ENCODE assay signal across 26 mouse cellular contexts in genomic region chr10:101490418-101491055, GRCm38 (mm10).
A peak's percentile ranks its signal among the peaks of the same experiment; 100 is the strongest.
DNase-seq lines count a peak whose midpoint lies in the region; ATAC-seq and TF ChIP-seq lines count a peak whose summit lies in the region.
"Had no signal": no experiment of that assay in that cellular context is flagged by ENCODE, and none has a peak within 500 bp of the region (broad histone marks: within the 10 kb centered on the region; RNA-seq: fewer than 3 reads in every experiment).

No protein-coding gene starts in this region.

- no peak for TF ChIP-seq CTCF in intestine, postnatal 0 days (IDR thresholded peaks at IDR 0.05; ENCODE audit: low read depth)
- no peak for TF ChIP-seq CTCF in lung, embryonic 14.5 days (IDR thresholded peaks at IDR 0.05; ENCODE audit: low read depth)
- TF ChIP-seq CTCF in lung, adult 2 months (IDR thresholded peaks at IDR 0.05; ENCODE audit: insufficient read depth, low read length): no peak
- no peak for TF ChIP-seq CTCF in liver, embryonic 14.5 days (IDR thresholded peaks at IDR 0.05; ENCODE audit: low read depth)
- TF ChIP-seq CTCF in stomach, postnatal 0 days (IDR thresholded peaks at IDR 0.05; ENCODE audit: low read depth): no peak

- no peak overlapping the region for H3K9ac ChIP-seq in intestine, embryonic 15.5 days
- H3K9ac ChIP-seq in intestine, postnatal 0 days (ENCODE audit: low read depth, low read length): no peak overlapping the region
- H3K9ac ChIP-seq in lung, embryonic 14.5 days: no peak overlapping the region
- no peak overlapping the region for H3K9ac ChIP-seq in liver, embryonic 14.5 days (replicated peaks)
- H3K9ac ChIP-seq in stomach, postnatal 0 days (ENCODE audit: low read length): no peak overlapping the region
- H3K9ac ChIP-seq in forebrain, embryonic 15.5 days (replicated peaks): no peak overlapping the region
- H3K9ac ChIP-seq in hindbrain, embryonic 14.5 days: no peak overlapping the region
- H3K9ac ChIP-seq: embryonic facial prominence, embryonic 15.5 days; forebrain, embryonic 13.5 days; heart, embryonic 12.5 days; hindbrain, embryonic 15.5 days; lung, embryonic 15.5 days had no signal

- H3K4me1 ChIP-seq in intestine, embryonic 15.5 days (replicated peaks): no peaks in the 10 kb centered on the region
- no peaks in the 10 kb centered on the region for H3K4me1 ChIP-seq in intestine, postnatal 0 days (replicated peaks; ENCODE audit: control insufficient read depth, insufficient read depth, low read length)
- H3K4me1 ChIP-seq in lung, embryonic 14.5 days (ENCODE audit: insufficient read depth): no peaks in the 10 kb centered on the region
- H3K4me1 ChIP-seq in lung, adult 2 months (ENCODE audit: control insufficient read depth, insufficient read depth, low read length): no peaks in the 10 kb centered on the region
- no peaks in the 10 kb centered on the region for H3K4me1 ChIP-seq in liver, embryonic 14.5 days (replicated peaks; ENCODE audit: control insufficient read depth in 2 of 2, insufficient read depth in 2 of 2, low read length in 1 of 2)
- H3K4me1 ChIP-seq in stomach, postnatal 0 days (replicated peaks; ENCODE audit: control insufficient read depth, insufficient read depth): no peaks in the 10 kb centered on the region
- no peaks in the 10 kb centered on the region; the same call in 1 of the 2 replicates for H3K4me1 ChIP-seq in forebrain, embryonic 15.5 days
- no peaks in the 10 kb centered on the region for H3K4me1 ChIP-seq in hindbrain, embryonic 14.5 days (replicated peaks; ENCODE audit: control insufficient read depth, insufficient read depth, low read length)
- H3K4me1 ChIP-seq: embryonic facial prominence, embryonic 15.5 days; forebrain, embryonic 13.5 days; heart, embryonic 12.5 days; hindbrain, embryonic 15.5 days; lung, embryonic 15.5 days had no signal

- peak; percentile 59; the same call in 1 of the 2 replicates for ATAC-seq in intestine, embryonic 15.5 days
- no peak for ATAC-seq in intestine, postnatal 0 days
- peak; percentile 31; the same call in 1 of the 2 replicates for ATAC-seq in lung, embryonic 14.5 days (ENCODE audit: insufficient read depth)
- ATAC-seq in liver, embryonic 14.5 days (ENCODE audit: insufficient read depth): peak; percentile 50
- ATAC-seq in stomach, postnatal 0 days (ENCODE audit: low FRiP score, low TSS enrichment): peak; percentile 57; the same call in 1 of the 2 replicates
- no peak for ATAC-seq in forebrain, embryonic 15.5 days (replicated peaks)
- no peak for ATAC-seq in hindbrain, embryonic 14.5 days (ENCODE audit: low FRiP score)
- ATAC-seq: forebrain, embryonic 13.5 days; inflammation-experienced regulatory T-cells, adult 6 months; midbrain, embryonic 16.5 days had no signal

- peak; percentile 4 for DNase-seq in lung, embryonic 14.5 days
- no peak for DNase-seq in lung, adult 2 months
- DNase-seq in liver, embryonic 14.5 days (ENCODE audit: low read depth in 3 of 3, low spot score in 3 of 3): peak in 2 of 3 experiments; percentile 5 to 6
- DNase-seq in stomach, postnatal 0 days (ENCODE audit: low spot score): peak; percentile 16
- DNase-seq in hindbrain, embryonic 14.5 days (ENCODE audit: low spot score): no peak
- DNase-seq: adrenal gland, postnatal 14 days; cerebellum, adult 18-20 months; cerebellum, postnatal 10 days; gastrocnemius, postnatal 25 days; heart, adult 18-20 months; kidney, postnatal 14 days; layer of hippocampus, postnatal 36 days; right cerebral cortex, postnatal 25 days; thymus, adult 2 months; thymus, postnatal 36 days had no signal

- no peak for TF ChIP-seq EP300 in liver, embryonic 14.5 days (IDR thresholded peaks at IDR 0.05; ENCODE audit: low read depth)
- no peak for TF ChIP-seq EP300 in stomach, postnatal 0 days (optimal IDR thresholded peaks at IDR 0.05)

- WGBS in intestine, embryonic 15.5 days: 41% methylated on average over 1 of the region's 1 CpGs
- WGBS in intestine, postnatal 0 days: 24% methylated on average over 1 of the region's 1 CpGs
- WGBS in lung, embryonic 14.5 days: 48% methylated on average over 1 of the region's 1 CpGs
- 47% methylated on average over 1 of the region's 1 CpGs for WGBS in lung, adult 2 months
- 41% methylated on average over 1 of the region's 1 CpGs for WGBS in liver, embryonic 14.5 days (ENCODE audit: insufficient replicate concordance)
- WGBS in stomach, postnatal 0 days: 27% methylated on average over 1 of the region's 1 CpGs
- WGBS in forebrain, embryonic 15.5 days: 21% methylated on average over 1 of the region's 1 CpGs
- WGBS in hindbrain, embryonic 14.5 days: 80% methylated on average over 1 of the region's 1 CpGs

- H3K9me3 ChIP-seq in intestine, embryonic 15.5 days: no peaks in the 10 kb centered on the region
- no peaks in the 10 kb centered on the region for H3K9me3 ChIP-seq in intestine, postnatal 0 days (ENCODE audit: control insufficient read depth)
- H3K9me3 ChIP-seq in lung, embryonic 14.5 days (ENCODE audit: low read depth, low read length): no peaks in the 10 kb centered on the region
- no peaks in the 10 kb centered on the region for H3K9me3 ChIP-seq in liver, embryonic 14.5 days (ENCODE audit: control insufficient read depth, low read length)
- H3K9me3 ChIP-seq in stomach, postnatal 0 days (ENCODE audit: control insufficient read depth, low read length): no peaks in the 10 kb centered on the region
- no peaks in the 10 kb centered on the region for H3K9me3 ChIP-seq in forebrain, embryonic 15.5 days
- H3K9me3 ChIP-seq in hindbrain, embryonic 14.5 days (ENCODE audit: control insufficient read depth, low read length): no peaks in the 10 kb centered on the region
- H3K9me3 ChIP-seq: embryonic facial prominence, embryonic 15.5 days; forebrain, embryonic 13.5 days; heart, embryonic 12.5 days; hindbrain, embryonic 15.5 days; lung, embryonic 15.5 days had no signal

- no peak for TF ChIP-seq POLR2A in lung, adult 2 months (IDR thresholded peaks at IDR 0.05; ENCODE audit: borderline replicate concordance, extremely low read depth, low read depth, low read length)

- no peak overlapping the region for H3K27ac ChIP-seq in intestine, embryonic 15.5 days
- H3K27ac ChIP-seq in intestine, postnatal 0 days (ENCODE audit: low read depth, low read length): no peak overlapping the region
- H3K27ac ChIP-seq in lung, embryonic 14.5 days (ENCODE audit: low read depth): no peak overlapping the region
- H3K27ac ChIP-seq in liver, embryonic 14.5 days: no peak overlapping the region
- no peak overlapping the region for H3K27ac ChIP-seq in stomach, postnatal 0 days (replicated peaks)
- no peak overlapping the region for H3K27ac ChIP-seq in forebrain, embryonic 15.5 days (replicated peaks)
- no peak overlapping the region for H3K27ac ChIP-seq in hindbrain, embryonic 14.5 days
- H3K27ac ChIP-seq: embryonic facial prominence, embryonic 15.5 days; forebrain, embryonic 13.5 days; hindbrain, embryonic 15.5 days; lung, embryonic 15.5 days had no signal

- no peaks in the 10 kb centered on the region for H3K27me3 ChIP-seq in intestine, embryonic 15.5 days (replicated peaks)
- no peaks in the 10 kb centered on the region for H3K27me3 ChIP-seq in intestine, postnatal 0 days (replicated peaks; ENCODE audit: control insufficient read depth, insufficient read depth, low read length)
- H3K27me3 ChIP-seq in lung, embryonic 14.5 days (ENCODE audit: insufficient read depth, low read length): no peaks in the 10 kb centered on the region
- H3K27me3 ChIP-seq in liver, embryonic 14.5 days (ENCODE audit: control insufficient read depth, insufficient read depth, low read length): no peaks in the 10 kb centered on the region
- H3K27me3 ChIP-seq in stomach, postnatal 0 days (ENCODE audit: control insufficient read depth, insufficient read depth, low read length): no peaks in the 10 kb centered on the region
- H3K27me3 ChIP-seq in forebrain, embryonic 15.5 days: no peaks in the 10 kb centered on the region
- no peaks in the 10 kb centered on the region for H3K27me3 ChIP-seq in hindbrain, embryonic 14.5 days (ENCODE audit: control insufficient read depth, insufficient read depth, low read length)
- H3K27me3 ChIP-seq: embryonic facial prominence, embryonic 15.5 days; forebrain, embryonic 13.5 days; heart, embryonic 12.5 days; hindbrain, embryonic 15.5 days; lung, embryonic 15.5 days had no signal

- H3K4me3 ChIP-seq in intestine, embryonic 15.5 days (replicated peaks): no peak overlapping the region
- H3K4me3 ChIP-seq in intestine, postnatal 0 days (ENCODE audit: low read depth, low read length): no peak overlapping the region
- H3K4me3 ChIP-seq in lung, embryonic 14.5 days (ENCODE audit: low read depth, low read length): no peak overlapping the region
- H3K4me3 ChIP-seq in lung, adult 2 months (replicated peaks; ENCODE audit: extremely low read depth, low read depth, low read length): no peak overlapping the region
- H3K4me3 ChIP-seq in liver, embryonic 14.5 days (ENCODE audit: insufficient read depth in 1 of 2, low read depth in 2 of 2, low read length in 2 of 2): no peak overlapping the region
- no peak overlapping the region for H3K4me3 ChIP-seq in stomach, postnatal 0 days (ENCODE audit: low read depth, low read length)
- no peak overlapping the region for H3K4me3 ChIP-seq in forebrain, embryonic 15.5 days
- H3K4me3 ChIP-seq in hindbrain, embryonic 14.5 days (replicated peaks; ENCODE audit: low read length): no peak overlapping the region
- H3K4me3 ChIP-seq: embryonic facial prominence, embryonic 15.5 days; forebrain, embryonic 13.5 days; heart, embryonic 12.5 days; hindbrain, embryonic 15.5 days; lung, embryonic 15.5 days had no signal

- no peaks in the 10 kb centered on the region for H3K36me3 ChIP-seq in intestine, embryonic 15.5 days
- no peaks in the 10 kb centered on the region for H3K36me3 ChIP-seq in intestine, postnatal 0 days (ENCODE audit: control insufficient read depth, insufficient read depth)
- no peaks in the 10 kb centered on the region for H3K36me3 ChIP-seq in lung, embryonic 14.5 days (ENCODE audit: insufficient read depth)
- H3K36me3 ChIP-seq in liver, embryonic 14.5 days (replicated peaks; ENCODE audit: control insufficient read depth, insufficient read depth, low read depth): no peaks in the 10 kb centered on the region
- no peaks in the 10 kb centered on the region for H3K36me3 ChIP-seq in stomach, postnatal 0 days (ENCODE audit: control insufficient read depth, insufficient read depth, low read length)
- no peaks in the 10 kb centered on the region for H3K36me3 ChIP-seq in forebrain, embryonic 15.5 days
- no peaks in the 10 kb centered on the region for H3K36me3 ChIP-seq in hindbrain, embryonic 14.5 days (replicated peaks; ENCODE audit: control insufficient read depth, insufficient read depth)
- H3K36me3 ChIP-seq: embryonic facial prominence, embryonic 15.5 days; heart, embryonic 12.5 days; hindbrain, embryonic 15.5 days; lung, embryonic 15.5 days had no signal

- no peak overlapping the region for H3K4me2 ChIP-seq in intestine, embryonic 15.5 days (replicated peaks)
- no peak overlapping the region for H3K4me2 ChIP-seq in intestine, postnatal 0 days (replicated peaks; ENCODE audit: low read depth)
- H3K4me2 ChIP-seq in lung, embryonic 14.5 days: no peak overlapping the region
- H3K4me2 ChIP-seq in liver, embryonic 14.5 days (ENCODE audit: low read depth): no peak overlapping the region
- H3K4me2 ChIP-seq in stomach, postnatal 0 days (replicated peaks; ENCODE audit: low read depth): no peak overlapping the region
- H3K4me2 ChIP-seq in forebrain, embryonic 15.5 days (replicated peaks): no peak overlapping the region
- H3K4me2 ChIP-seq in hindbrain, embryonic 14.5 days (replicated peaks): no peak overlapping the region
- H3K4me2 ChIP-seq: embryonic facial prominence, embryonic 15.5 days; forebrain, embryonic 13.5 days; heart, embryonic 12.5 days; hindbrain, embryonic 15.5 days; lung, embryonic 15.5 days; midbrain, embryonic 11.5 days had no signal

Comparison
In these comparisons a context has a peak if more than half of its experiments do, and no peak if none do; other contexts are left out.
1. ATAC-seq: peak in intestine, embryonic 15.5 days (single experiment), lung, embryonic 14.5 days (single experiment), liver, embryonic 14.5 days (single experiment) and stomach, postnatal 0 days (single experiment); none in intestine, postnatal 0 days (single experiment), forebrain, embryonic 15.5 days (single experiment) and hindbrain, embryonic 14.5 days (single experiment).
2. DNase-seq: peak in lung, embryonic 14.5 days (single experiment), liver, embryonic 14.5 days (2 of 3) and stomach, postnatal 0 days (single experiment); none in lung, adult 2 months (single experiment) and hindbrain, embryonic 14.5 days (single experiment).